Mouse (Mus musculus): ENCODE measurements around the gene Gm43738. TPM values are rescaled to one million over a fixed set of nuclear protein-coding genes. Genes with fewer than 3 reads are reported as not detected.

Gene Gm43738
- polyA plus RNA-seq, 1 experiment from 2014 or later, result not detected

GRCm38 (mm10) chr3:89094021-89094420 lies 6.9 kb downstream of the Gm43738 start:
- H3K9ac ChIP-seq (ENCODE audit: low read depth, low read length), result no peak overlapping the region; the same call in 1 of the 2 replicates
- H3K36me3 ChIP-seq (ENCODE audit: control insufficient read depth, insufficient read depth, low read length), result peaks cover 45% of the 10 kb centered on the region
- no peak for DNase-seq (ENCODE audit: low spot score)
- peaks cover 4% of the 10 kb centered on the region; the same call in 1 of the 2 replicates for H3K27me3 ChIP-seq (replicated peaks; ENCODE audit: control insufficient read depth, insufficient read depth, low read length)
- no peaks in the 10 kb centered on the region for H3K9me3 ChIP-seq (ENCODE audit: control insufficient read depth, low read length)
- H3K4me1 ChIP-seq (ENCODE audit: control insufficient read depth, insufficient read depth, low read length), result peaks cover 9% of the 10 kb centered on the region
- no peak overlapping the region for H3K27ac ChIP-seq (replicated peaks; ENCODE audit: low read depth, low read length)
- H3K4me3 ChIP-seq (ENCODE audit: low read depth, low read length), result no peak overlapping the region
- ATAC-seq (ENCODE audit: low read depth), result no peak
- 84% methylated on average over 10 of the region's 10 CpGs for WGBS
- H3K4me2 ChIP-seq (ENCODE audit: low read depth, low read length), result no peak overlapping the region

- Histone ChIP-seq H3K9ac (ENCODE audit: low read depth, low read length) (peak within 1 kb of the TSS; percentile 76), H3K4me3 (ENCODE audit: low read depth, low read length) (peak within 1 kb of the TSS; percentile 69), H3K27me3 (replicated peaks; ENCODE audit: control insufficient read depth, insufficient read depth, low read length) (peaks cover 4% of the 10 kb centered on the region; the same call in 1 of the 2 replicates), H3K27ac (replicated peaks; ENCODE audit: low read depth, low read length) (no peak within 1 kb of the TSS), H3K9me3 (ENCODE audit: control insufficient read depth, low read length) (no peaks in the 10 kb centered on the region), H3K4me2 (ENCODE audit: low read depth, low read length) (peak within 1 kb of the TSS; percentile 100), H3K4me1 (ENCODE audit: control insufficient read depth, insufficient read depth, low read length) (peaks cover 12% of the 10 kb centered on the region), H3K36me3 (ENCODE audit: control insufficient read depth, insufficient read depth, low read length) (peaks cover 37% of the 10 kb centered on the region)
- DNase-seq (ENCODE audit: low spot score) (peak; percentile 91), ATAC-seq (ENCODE audit: low read depth) (peak; percentile 59)
- 2% methylated on average over 18 of the region's 18 CpGs for WGBS
Measured at GRCm38 (mm10) chr3:89093175-89093574, 7.7 kb downstream of the Gm43738 start, which contains the start of gene Rusc1. Gene Rusc1, minus strand, starts transcription at chr3:89093311.

GRCm38 (mm10) chr3:89092509-89093090 lies 8.3 kb downstream of the Gm43738 start:
- Histone ChIP-seq H3K4me2 (ENCODE audit: low read depth, low read length) (peak overlapping the region; percentile 100), H3K27ac (replicated peaks; ENCODE audit: low read depth, low read length) (no peak overlapping the region), H3K27me3 (replicated peaks; ENCODE audit: control insufficient read depth, insufficient read depth, low read length) (peaks cover 4% of the 10 kb centered on the region; the same call in 1 of the 2 replicates), H3K9ac (ENCODE audit: low read depth, low read length) (peak overlapping the region; percentile 76), H3K9me3 (ENCODE audit: control insufficient read depth, low read length) (no peaks in the 10 kb centered on the region), H3K4me3 (ENCODE audit: low read depth, low read length) (peak overlapping the region; percentile 69), H3K4me1 (ENCODE audit: control insufficient read depth, insufficient read depth, low read length) (peaks cover 15% of the 10 kb centered on the region), H3K36me3 (ENCODE audit: control insufficient read depth, insufficient read depth, low read length) (peaks cover 31% of the 10 kb centered on the region)
- DNase-seq (ENCODE audit: low spot score) (no peak), ATAC-seq (ENCODE audit: low read depth) (no peak)
- 15% methylated on average over 11 of the region's 11 CpGs for WGBS

- Histone ChIP-seq H3K9ac (ENCODE audit: low read depth, low read length) (peak overlapping the region; percentile 76), H3K27me3 (replicated peaks; ENCODE audit: control insufficient read depth, insufficient read depth, low read length) (peaks cover 4% of the 10 kb centered on the region; the same call in 1 of the 2 replicates), H3K4me3 (ENCODE audit: low read depth, low read length) (peak overlapping the region; percentile 69), H3K4me2 (ENCODE audit: low read depth, low read length) (peak overlapping the region; percentile 100), H3K9me3 (ENCODE audit: control insufficient read depth, low read length) (no peaks in the 10 kb centered on the region), H3K27ac (replicated peaks; ENCODE audit: low read depth, low read length) (no peak overlapping the region; the same call in 1 of the 2 replicates), H3K36me3 (ENCODE audit: control insufficient read depth, insufficient read depth, low read length) (peaks cover 30% of the 10 kb centered on the region), H3K4me1 (ENCODE audit: control insufficient read depth, insufficient read depth, low read length) (peaks cover 16% of the 10 kb centered on the region)
- WGBS, result 11% methylated on average over 18 of the region's 20 CpGs
- DNase-seq (ENCODE audit: low spot score) (no peak), ATAC-seq (ENCODE audit: low read depth) (no peak)
Measured at GRCm38 (mm10) chr3:89091811-89092508, 8.9 kb downstream of the Gm43738 start.

GRCm38 (mm10) chr3:89090694-89091655 lies 9.9 kb downstream of the Gm43738 start:
- ATAC-seq (ENCODE audit: low read depth), result peak; percentile 78
- Histone ChIP-seq H3K4me3 (ENCODE audit: low read depth, low read length) (peak overlapping the region; percentile 69), H3K27ac (replicated peaks; ENCODE audit: low read depth, low read length) (peak overlapping the region; percentile 85), H3K27me3 (replicated peaks; ENCODE audit: control insufficient read depth, insufficient read depth, low read length) (peaks cover 4% of the 10 kb centered on the region; the same call in 1 of the 2 replicates), H3K36me3 (ENCODE audit: control insufficient read depth, insufficient read depth, low read length) (peaks cover 29% of the 10 kb centered on the region), H3K9me3 (ENCODE audit: control insufficient read depth, low read length) (no peaks in the 10 kb centered on the region), H3K4me2 (ENCODE audit: low read depth, low read length) (peak overlapping the region; percentile 100), H3K9ac (ENCODE audit: low read depth, low read length) (peak overlapping the region; percentile 76), H3K4me1 (ENCODE audit: control insufficient read depth, insufficient read depth, low read length) (peaks cover 16% of the 10 kb centered on the region)
- peak; percentile 94 for DNase-seq (ENCODE audit: low spot score)
- WGBS, result under 1% methylated on average over 37 of the region's 74 CpGs

GRCm38 (mm10) chr3:89089882-89090591 lies 10.9 kb downstream of the Gm43738 start:
- peak; percentile 83 for ATAC-seq (ENCODE audit: low read depth)

GRCm38 (mm10) chr3:89088974-89089373 lies 11.9 kb downstream of the Gm43738 start:
- no peak for ATAC-seq (ENCODE audit: low read depth)
- H3K4me2 ChIP-seq (ENCODE audit: low read depth, low read length), result peak overlapping the region; percentile 100
- 58% methylated on average over 13 of the region's 14 CpGs for WGBS
- peaks cover 16% of the 10 kb centered on the region for H3K4me1 ChIP-seq (ENCODE audit: control insufficient read depth, insufficient read depth, low read length)
- DNase-seq (ENCODE audit: low spot score), result no peak
- peak overlapping the region; percentile 69 for H3K4me3 ChIP-seq (ENCODE audit: low read depth, low read length)
- peaks cover 4% of the 10 kb centered on the region; the same call in 1 of the 2 replicates for H3K27me3 ChIP-seq (replicated peaks; ENCODE audit: control insufficient read depth, insufficient read depth, low read length)
- H3K9me3 ChIP-seq (ENCODE audit: control insufficient read depth, low read length), result no peaks in the 10 kb centered on the region
- H3K9ac ChIP-seq (ENCODE audit: low read depth, low read length), result peak overlapping the region; percentile 76; the same call in 1 of the 2 replicates
- peaks cover 13% of the 10 kb centered on the region; the same call in 1 of the 2 replicates for H3K36me3 ChIP-seq (ENCODE audit: control insufficient read depth, insufficient read depth, low read length)
- H3K27ac ChIP-seq (replicated peaks; ENCODE audit: low read depth, low read length), result no peak overlapping the region

More at GRCm38 (mm10) chr3:89089882-89090591, 10.9 kb downstream of the Gm43738 start:
- peak overlapping the region; percentile 69 for H3K4me3 ChIP-seq (ENCODE audit: low read depth, low read length)
- H3K27me3 ChIP-seq (replicated peaks; ENCODE audit: control insufficient read depth, insufficient read depth, low read length), result peaks cover 4% of the 10 kb centered on the region; the same call in 1 of the 2 replicates
- peaks cover 20% of the 10 kb centered on the region for H3K36me3 ChIP-seq (ENCODE audit: control insufficient read depth, insufficient read depth, low read length)
- peak overlapping the region; percentile 85 for H3K27ac ChIP-seq (replicated peaks; ENCODE audit: low read depth, low read length)
- peak; percentile 95 for DNase-seq (ENCODE audit: low spot score)
- no peaks in the 10 kb centered on the region for H3K9me3 ChIP-seq (ENCODE audit: control insufficient read depth, low read length)
- H3K9ac ChIP-seq (ENCODE audit: low read depth, low read length), result peak overlapping the region; percentile 76
- H3K4me1 ChIP-seq (ENCODE audit: control insufficient read depth, insufficient read depth, low read length), result peaks cover 16% of the 10 kb centered on the region
- peak overlapping the region; percentile 100 for H3K4me2 ChIP-seq (ENCODE audit: low read depth, low read length)
- WGBS, result 0% methylated on average over 37 of the region's 40 CpGs

All from embryonic facial prominence, embryonic 14.5 days (tissue).